In genomic region chr13:114011019-114011418, GRCm38 (mm10) we compare ENCODE assay signal across 13 mouse cellular contexts.
DNase-seq lines count a peak whose midpoint lies in the region; ATAC-seq and TF ChIP-seq lines count a peak whose summit lies in the region.
"Had no signal": no experiment of that assay in that cellular context is flagged by ENCODE, and none has a peak within 500 bp of the region (broad histone marks: within the 10 kb centered on the region; RNA-seq: fewer than 3 reads in every experiment).

No protein-coding gene starts in this region.

- H3K4me2 ChIP-seq in forebrain, embryonic 13.5 days: no peak overlapping the region
- no peak overlapping the region for H3K4me2 ChIP-seq in hindbrain, embryonic 15.5 days
- H3K4me2 ChIP-seq in neural tube, embryonic 14.5 days (ENCODE audit: low read depth, low read length): no peak overlapping the region
- H3K4me2 ChIP-seq: heart, embryonic 15.5 days had no signal

- peak; percentile 48 for ATAC-seq in forebrain, embryonic 13.5 days
- peak; percentile 71; the same call in 1 of the 2 replicates for ATAC-seq in hindbrain, embryonic 15.5 days (ENCODE audit: low FRiP score, low read depth)
- peak; percentile 59; the same call in 1 of the 2 replicates for ATAC-seq in neural tube, embryonic 14.5 days (ENCODE audit: low read depth)
- ATAC-seq: lung, postnatal 0 days had no signal

- no peak overlapping the region for H3K9ac ChIP-seq in forebrain, embryonic 13.5 days
- no peak overlapping the region for H3K9ac ChIP-seq in hindbrain, embryonic 15.5 days
- no peak overlapping the region for H3K9ac ChIP-seq in neural tube, embryonic 14.5 days (replicated peaks; ENCODE audit: low read depth, low read length)
- H3K9ac ChIP-seq: heart, embryonic 15.5 days had no signal

- WGBS in forebrain, embryonic 13.5 days: 48% methylated on average over 12 of the region's 12 CpGs
- 32% methylated on average over 12 of the region's 12 CpGs for WGBS in hindbrain, embryonic 15.5 days
- WGBS in neural tube, embryonic 14.5 days: 47% methylated on average over 12 of the region's 12 CpGs

- no peaks in the 10 kb centered on the region for H3K9me3 ChIP-seq in forebrain, embryonic 13.5 days (replicated peaks)
- no peaks in the 10 kb centered on the region for H3K9me3 ChIP-seq in hindbrain, embryonic 15.5 days
- no peaks in the 10 kb centered on the region for H3K9me3 ChIP-seq in neural tube, embryonic 14.5 days (ENCODE audit: control insufficient read depth, low read length)
- H3K9me3 ChIP-seq: heart, embryonic 15.5 days had no signal

- no peak overlapping the region for H3K27ac ChIP-seq in gastrocnemius, adult 2 months
- H3K27ac ChIP-seq in forebrain, embryonic 13.5 days: no peak overlapping the region
- no peak overlapping the region; the same call in 1 of the 2 replicates for H3K27ac ChIP-seq in hindbrain, embryonic 15.5 days (replicated peaks)
- H3K27ac ChIP-seq in neural tube, embryonic 14.5 days (ENCODE audit: low read depth, low read length): no peak overlapping the region
- H3K27ac ChIP-seq: heart, embryonic 15.5 days had no signal

- H3K36me3 ChIP-seq in forebrain, embryonic 13.5 days (ENCODE audit: poor library complexity, severe bottlenecking): no peaks in the 10 kb centered on the region
- no peaks in the 10 kb centered on the region for H3K36me3 ChIP-seq in hindbrain, embryonic 15.5 days
- H3K36me3 ChIP-seq in neural tube, embryonic 14.5 days (ENCODE audit: control insufficient read depth, insufficient read depth, low read length): no peaks in the 10 kb centered on the region
- H3K36me3 ChIP-seq: heart, embryonic 15.5 days had no signal

- TF ChIP-seq CTCF in gastrocnemius, adult 2 months (IDR thresholded peaks at IDR 0.05): no peak

- no peaks in the 10 kb centered on the region for H3K27me3 ChIP-seq in forebrain, embryonic 13.5 days
- H3K27me3 ChIP-seq in hindbrain, embryonic 15.5 days: no peaks in the 10 kb centered on the region
- H3K27me3 ChIP-seq in neural tube, embryonic 14.5 days (ENCODE audit: control insufficient read depth, insufficient read depth, low read length): no peaks in the 10 kb centered on the region
- H3K27me3 ChIP-seq: heart, embryonic 15.5 days had no signal

- peaks cover 16% of the 10 kb centered on the region for H3K4me1 ChIP-seq in forebrain, embryonic 13.5 days
- H3K4me1 ChIP-seq in hindbrain, embryonic 15.5 days (replicated peaks): peaks cover 7% of the 10 kb centered on the region; the same call in 1 of the 2 replicates
- H3K4me1 ChIP-seq in neural tube, embryonic 14.5 days (ENCODE audit: control insufficient read depth, insufficient read depth, low read length): no peaks in the 10 kb centered on the region
- H3K4me1 ChIP-seq: heart, embryonic 15.5 days had no signal

- H3K4me3 ChIP-seq in gastrocnemius, adult 2 months: no peak overlapping the region
- no peak overlapping the region for H3K4me3 ChIP-seq in forebrain, embryonic 13.5 days
- no peak overlapping the region for H3K4me3 ChIP-seq in hindbrain, embryonic 15.5 days
- no peak overlapping the region for H3K4me3 ChIP-seq in neural tube, embryonic 14.5 days (ENCODE audit: low read depth, low read length)
- H3K4me3 ChIP-seq: heart, embryonic 15.5 days had no signal

- intact Hi-C loops in gastrocnemius, adult 2 months (cut with DNase I): no loop called here
- intact Hi-C loops in gastrocnemius, postnatal 14 days (cut with DNase I; ENCODE audit: low total_unique reads): no loop called here

- DNase-seq in gastrocnemius, adult 2 months: peak; percentile 46
- DNase-seq in gastrocnemius, postnatal 14 days: no peak
- no peak for DNase-seq in urinary bladder, adult 2 months (ENCODE audit: low spot score)
- DNase-seq in cerebellum, postnatal 36 days: no peak
- no peak for DNase-seq in spleen, postnatal 36 days (ENCODE audit: low spot score in 2 of 2)
- DNase-seq: cerebellum, adult 2 months; layer of hippocampus, postnatal 36 days; thymus, postnatal 36 days had no signal
